Mouse (Mus musculus) forebrain, embryonic 16.5 days (tissue): ENCODE data around the gene Phf21a. TPM values are rescaled to one million over a fixed set of nuclear protein-coding genes. Genes with fewer than 3 reads are reported as not detected.

ENCODE experiments used
- ATAC-seq: fragments of 200-750 bp; cut with Nextera tagmentation; 2 replicates; pipeline ENCODE4 v1.8.0; 2017; ENCODE audit warnings: mild to moderate bottlenecking, moderate library complexity
- H3K27ac ChIP-seq: fragments of 300-500 bp; sonication (generic); 2 replicates; pipeline ENCODE4 v1.5.1; 2014; ENCODE audit warnings: low read length, control low read depth
- H3K27me3 ChIP-seq: fragments of 300-500 bp; sonication (generic); replicated peaks from 2 replicates; pipeline ENCODE4 v1.6.1; 2014; ENCODE audit warnings: low read length; ENCODE audit not compliant: control insufficient read depth, insufficient read depth
- H3K36me3 ChIP-seq: fragments of 300-500 bp; sonication (generic); 2 replicates; pipeline ENCODE4 v1.6.1; 2014; ENCODE audit not compliant: control insufficient read depth, insufficient read depth
- H3K4me1 ChIP-seq: fragments of 300-500 bp; sonication (generic); replicated peaks from 2 replicates; pipeline ENCODE4 v1.6.1; 2014; ENCODE audit warnings: low read length; ENCODE audit not compliant: control insufficient read depth, insufficient read depth
- H3K4me2 ChIP-seq: fragments of 300-500 bp; sonication (generic); 2 replicates; pipeline ENCODE4 v1.6.1; 2014; ENCODE audit warnings: mild to moderate bottlenecking, low read length, control low read depth
- H3K4me3 ChIP-seq: fragments of 300-500 bp; sonication (generic); replicated peaks from 2 replicates; pipeline ENCODE4 v1.5.1; 2014; ENCODE audit warnings: mild to moderate bottlenecking, low read length, control low read depth
- H3K9ac ChIP-seq: fragments of 300-500 bp; sonication (generic); replicated peaks from 2 replicates; pipeline ENCODE4 v1.6.1; 2014; ENCODE audit warnings: low read depth, low read length, control low read depth
- H3K9me3 ChIP-seq: fragments of 300-500 bp; sonication (generic); 2 replicates; pipeline ENCODE4 v1.6.1; 2016; ENCODE audit warnings: low read length; ENCODE audit not compliant: control insufficient read depth
- WGBS: fragments of 180-500 bp; shearing (Covaris S2); extraction: QIAGEN DNeasy Blood & Tissue Kit; methylation state at CpG from one replicate; pipeline ENCODE4 v1.1.7; 2014; 5-methylcytosine and 5-hydroxymethylcytosine counted together
- polyA plus RNA-seq: library from polyadenylated mRNA; unstranded; fragments of >200 nt; fragmentation: Nextera tagmentation; extraction: Ambion mirVana; gene quantifications from 2 replicates; pipeline ENCODE4 v1.2.1, GENCODE M21; 2015

The Phf21a gene
- polyA plus RNA-seq, 1 experiment from 2014 or later = 43.5 TPM

DNA sequence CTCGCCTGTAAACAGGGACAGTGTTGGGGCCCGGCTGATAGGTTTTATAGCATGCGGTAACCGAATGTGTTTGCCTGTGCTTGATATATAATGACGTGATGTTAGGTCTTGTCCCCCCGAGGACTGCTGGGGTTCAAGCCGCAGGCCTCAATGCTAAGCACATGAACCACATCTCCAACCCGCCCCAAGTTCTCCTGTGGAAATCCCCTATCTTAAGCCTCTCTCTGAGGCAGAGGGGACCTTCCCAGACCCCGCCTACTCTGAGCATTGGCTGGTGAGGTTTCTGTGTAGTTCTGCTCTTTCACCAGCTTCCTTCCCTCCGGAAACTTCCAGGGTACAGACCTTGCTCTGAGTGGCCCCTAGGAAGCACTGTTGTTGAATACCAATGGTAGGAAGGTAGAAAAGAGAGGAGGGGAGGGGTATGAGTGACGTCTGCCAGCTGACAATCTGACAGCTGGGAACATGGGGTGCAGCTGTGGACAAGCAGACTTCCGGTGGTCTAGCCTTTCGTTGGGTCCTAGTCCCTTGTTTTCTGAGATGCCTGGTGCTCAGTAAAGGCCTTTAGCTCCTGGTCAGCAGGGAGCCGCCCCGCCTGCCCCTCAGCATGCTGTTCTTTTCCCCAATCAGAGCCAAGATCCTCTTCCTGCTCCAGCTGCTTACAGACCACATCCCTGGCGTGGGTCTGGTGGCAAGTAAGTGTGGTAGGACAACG is 287.0 kb downstream of the Phf21a start:
- Histone ChIP-seq H3K36me3 (peaks cover 13% of the 10 kb centered on the region; the same call in 1 of the 2 replicates), H3K4me1 (peaks cover 8% of the 10 kb centered on the region), H3K4me2 (no peak overlapping the region), H3K27me3 (no peaks in the 10 kb centered on the region), H3K27ac (no peak overlapping the region), H3K9ac (no peak overlapping the region), H3K4me3 (no peak overlapping the region), H3K9me3 (no peaks in the 10 kb centered on the region)
- WGBS = 81% methylated on average over 17 of the region's 17 CpGs
- ATAC-seq = no peak

GRCm38 (mm10) chr2:92380495-92381050 is 287.7 kb downstream of the Phf21a start:
- Histone ChIP-seq H3K9me3 (no peaks in the 10 kb centered on the region), H3K4me3 (no peak overlapping the region), H3K4me2 (no peak overlapping the region), H3K9ac (no peak overlapping the region), H3K27ac (no peak overlapping the region), H3K36me3 (peaks cover 19% of the 10 kb centered on the region), H3K4me1 (peaks cover 8% of the 10 kb centered on the region), H3K27me3 (no peaks in the 10 kb centered on the region)
- no peak for ATAC-seq
- 85% methylated on average over 6 of the region's 6 CpGs for WGBS

GRCm38 (mm10) chr2:92381161-92381560 is 288.2 kb downstream of the Phf21a start:
- peaks cover 24% of the 10 kb centered on the region for H3K36me3 ChIP-seq
- no peak for ATAC-seq

DNA sequence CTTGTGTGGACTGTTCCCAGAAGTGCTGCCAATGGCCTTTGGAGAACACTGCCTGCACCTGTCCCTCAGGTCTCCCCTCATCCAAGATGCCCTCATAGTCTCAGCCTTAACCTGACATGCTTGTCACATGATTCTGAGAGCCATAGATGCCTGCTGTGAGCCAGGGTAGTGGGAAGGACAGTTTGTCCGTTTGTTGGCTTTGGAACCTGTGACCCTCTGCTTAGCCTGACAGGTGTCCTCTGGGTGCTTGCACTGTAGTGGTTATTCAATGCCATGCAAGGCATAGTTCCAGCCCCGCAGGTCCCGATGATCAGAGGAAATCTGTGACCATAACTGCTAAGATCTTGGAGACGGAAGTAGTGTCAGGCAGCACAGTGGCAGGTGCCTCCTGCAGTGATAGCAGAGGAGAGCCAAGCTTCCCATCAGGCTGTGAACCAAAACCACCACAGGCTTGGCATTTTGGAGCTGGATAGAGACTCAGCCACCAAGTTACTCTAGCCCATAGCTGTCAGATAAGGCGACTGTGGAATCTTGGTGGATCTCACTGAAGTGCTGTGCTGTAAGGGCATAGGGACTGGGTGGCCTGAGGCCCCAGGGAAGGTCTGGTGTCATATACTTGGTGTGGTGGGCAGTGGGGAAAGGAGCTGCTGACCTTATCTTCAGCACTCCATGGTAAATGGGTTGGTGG is 289.1 kb downstream of the Phf21a start, which contains the start of gene 1700029I15Rik:
Gene 1700029I15Rik, plus strand, starts transcription at position 638 of the 688 bp plus-strand sequence.
- Histone ChIP-seq H3K27ac (no peak within 1 kb of the TSS), H3K9ac (no peak within 1 kb of the TSS), H3K4me3 (no peak within 1 kb of the TSS), H3K27me3 (no peaks in the 10 kb centered on the region), H3K36me3 (peaks cover 30% of the 10 kb centered on the region), H3K4me1 (no peaks in the 10 kb centered on the region), H3K9me3 (no peaks in the 10 kb centered on the region), H3K4me2 (no peak within 1 kb of the TSS)
- ATAC-seq = no peak
- 91% methylated on average over 5 of the region's 5 CpGs for WGBS

More at GRCm38 (mm10) chr2:92381161-92381560, 288.2 kb downstream of the Phf21a start:
- Histone ChIP-seq H3K9me3 (no peaks in the 10 kb centered on the region), H3K4me2 (no peak overlapping the region), H3K4me3 (no peak overlapping the region), H3K27ac (no peak overlapping the region), H3K27me3 (no peaks in the 10 kb centered on the region), H3K4me1 (peaks cover 3% of the 10 kb centered on the region), H3K9ac (no peak overlapping the region)
- WGBS = 91% methylated on average over 5 of the region's 5 CpGs

DNA sequence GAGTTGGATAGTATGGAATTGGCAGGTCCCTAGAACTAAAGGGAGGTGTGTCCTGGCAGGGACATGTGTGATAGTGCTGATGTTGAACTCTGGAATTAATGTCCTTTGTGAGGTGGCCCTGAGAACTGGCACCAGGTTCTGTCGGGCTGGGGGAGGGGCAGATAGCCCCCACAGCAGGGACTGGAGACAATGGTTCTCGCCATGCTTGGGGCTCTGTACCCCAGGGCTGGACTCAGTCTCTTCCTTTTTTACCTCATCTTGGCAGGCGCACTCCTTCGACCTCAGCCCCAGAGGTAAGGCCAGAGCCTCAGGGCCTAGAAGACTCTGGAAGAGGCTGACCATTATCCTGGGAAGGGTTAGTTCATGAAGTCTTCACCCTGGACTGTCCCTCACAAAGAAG is 289.8 kb downstream of the Phf21a start:
- no peak for ATAC-seq
- WGBS = 85% methylated on average over 4 of the region's 4 CpGs
- H3K4me1 ChIP-seq = peaks cover 5% of the 10 kb centered on the region
- no peak overlapping the region for H3K27ac ChIP-seq
- H3K9me3 ChIP-seq = no peaks in the 10 kb centered on the region
- no peak overlapping the region for H3K4me3 ChIP-seq
- H3K9ac ChIP-seq = no peak overlapping the region
- no peaks in the 10 kb centered on the region for H3K27me3 ChIP-seq
- no peak overlapping the region for H3K4me2 ChIP-seq
- peaks cover 30% of the 10 kb centered on the region for H3K36me3 ChIP-seq

DNA sequence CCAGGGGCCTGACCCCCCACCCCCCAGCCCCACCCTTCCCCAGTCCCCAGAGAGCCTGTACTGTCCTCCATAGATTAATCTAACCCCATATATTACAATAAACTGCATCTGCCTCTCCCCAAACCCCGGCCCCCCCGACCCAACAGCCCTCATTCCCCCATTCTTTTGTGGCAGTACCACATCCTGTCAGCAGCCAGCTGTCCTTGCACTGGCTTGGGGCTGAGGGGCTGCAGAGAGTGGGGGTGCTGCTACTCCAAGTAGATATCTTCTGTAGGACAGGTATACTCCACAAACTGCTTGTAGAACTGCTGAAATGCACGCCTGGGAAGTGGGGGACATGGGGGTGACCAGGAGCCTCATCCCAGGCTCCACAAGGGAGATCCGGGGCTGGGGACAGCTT is 291.2 kb downstream of the Phf21a start:
- H3K27ac ChIP-seq = no peak overlapping the region
- H3K4me2 ChIP-seq = no peak overlapping the region
- no peak for ATAC-seq
- no peaks in the 10 kb centered on the region for H3K27me3 ChIP-seq
- no peaks in the 10 kb centered on the region for H3K9me3 ChIP-seq
- H3K9ac ChIP-seq = no peak overlapping the region
- 78% methylated on average over 4 of the region's 4 CpGs for WGBS
- peaks cover 27% of the 10 kb centered on the region for H3K36me3 ChIP-seq
- H3K4me1 ChIP-seq = peaks cover 13% of the 10 kb centered on the region
- H3K4me3 ChIP-seq = no peak overlapping the region

- no peak for ATAC-seq
- H3K27me3 ChIP-seq = no peaks in the 10 kb centered on the region
- H3K27ac ChIP-seq = no peak overlapping the region
- 87% methylated on average over 22 of the region's 22 CpGs for WGBS
- no peak overlapping the region for H3K4me3 ChIP-seq
- peaks cover 27% of the 10 kb centered on the region for H3K36me3 ChIP-seq
- no peak overlapping the region for H3K9ac ChIP-seq
- peaks cover 23% of the 10 kb centered on the region for H3K4me1 ChIP-seq
- no peaks in the 10 kb centered on the region for H3K9me3 ChIP-seq
- H3K4me2 ChIP-seq = no peak overlapping the region
Observed at GRCm38 (mm10) chr2:92385113-92386051, 292.5 kb downstream of the Phf21a start.

GRCm38 (mm10) chr2:92386821-92387570 is 294.1 kb downstream of the Phf21a start:
- no peak overlapping the region for H3K9ac ChIP-seq
- H3K27me3 ChIP-seq = no peaks in the 10 kb centered on the region
- WGBS = 93% methylated on average over 30 of the region's 30 CpGs
- peaks cover 35% of the 10 kb centered on the region for H3K4me1 ChIP-seq
- no peaks in the 10 kb centered on the region for H3K9me3 ChIP-seq
- H3K4me2 ChIP-seq = no peak overlapping the region; the same call in 1 of the 2 replicates
- H3K27ac ChIP-seq = no peak overlapping the region
- no peak for ATAC-seq
- H3K36me3 ChIP-seq = peaks cover 24% of the 10 kb centered on the region
- peak overlapping the region; percentile 89 for H3K4me3 ChIP-seq
